Mouse (Mus musculus) testis, adult 2 months (tissue): ENCODE measurements at regions not wholly inside any gene's neighbourhood (a gene's known extent, or its start where the extent isn't known, plus 50 kb on each side); places are given as distances from the start of the nearest gene placed in this dataset.

ENCODE experiments used
- H3K27ac ChIP-seq: fragments of 200-500 bp; 2 replicates; pipeline ENCODE4 v1.5.1; 2012; ENCODE audit warnings: low read depth, low read length; ENCODE audit not compliant: control insufficient read depth, insufficient read depth
- H3K27me3 ChIP-seq: fragments of 200-500 bp; 2 replicates; pipeline ENCODE4 v1.6.1; 2012; ENCODE audit warnings: mild to moderate bottlenecking, low read length, moderate library complexity; ENCODE audit not compliant: control insufficient read depth, insufficient read depth
- H3K36me3 ChIP-seq: fragments of 200-500 bp; 2 replicates; pipeline ENCODE4 v1.6.1; 2012; ENCODE audit warnings: mild to moderate bottlenecking, low read length; ENCODE audit not compliant: control insufficient read depth, insufficient read depth
- H3K4me1 ChIP-seq: fragments of 200-500 bp; 2 replicates; pipeline ENCODE4 v1.6.1; 2012; ENCODE audit warnings: low read length; ENCODE audit not compliant: control insufficient read depth, insufficient read depth
- H3K4me3 ChIP-seq: fragments of 200-500 bp; 2 replicates; pipeline ENCODE4 v1.5.1; 2012; ENCODE audit warnings: low read depth, mild to moderate bottlenecking, low read length, moderate library complexity, mixed read lengths; ENCODE audit not compliant: control insufficient read depth
- CTCF ChIP-seq: fragments of 200-500 bp; IDR thresholded peaks from 2 replicates; pipeline ENCODE4 v1.5.1; 2012; ENCODE audit warnings: low read depth, mild to moderate bottlenecking, inconsistent platforms, low read length, moderate library complexity; ENCODE audit not compliant: control insufficient read depth, insufficient read depth, insufficient replicate concordance
- POLR2A ChIP-seq: fragments of 200-500 bp; IDR thresholded peaks from 2 replicates; pipeline ENCODE4 v1.6.1; 2012; ENCODE audit warnings: low read depth, mild to moderate bottlenecking, inconsistent platforms, low read length, moderate library complexity; ENCODE audit not compliant: control insufficient read depth

DNA sequence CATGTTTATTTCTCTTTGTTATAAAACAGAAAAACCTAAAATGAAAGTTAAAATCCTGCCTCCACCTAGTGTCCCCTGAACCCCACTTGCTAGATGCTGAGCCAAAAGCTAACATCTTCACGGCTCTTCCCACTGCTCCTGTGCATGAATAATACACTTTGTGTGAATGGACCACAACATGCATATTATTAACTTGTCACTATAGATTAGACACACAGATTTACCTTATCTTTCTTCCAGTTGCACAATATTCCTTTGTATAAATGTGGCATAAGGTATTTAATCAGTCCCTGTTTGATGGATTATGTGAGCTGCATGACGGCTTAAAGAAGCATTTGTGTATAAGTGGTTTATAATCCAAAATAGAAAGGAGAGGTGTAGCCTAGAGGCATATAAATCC, 248.1 kb downstream of the Tle4 start:
- TF ChIP-seq POLR2A (no peak), CTCF (no peak)
- Histone ChIP-seq H3K4me1 (no peaks in the 10 kb centered on the region), H3K4me3 (no peak overlapping the region), H3K27me3 (no peaks in the 10 kb centered on the region), H3K36me3 (no peaks in the 10 kb centered on the region), H3K27ac (no peak overlapping the region)

DNA sequence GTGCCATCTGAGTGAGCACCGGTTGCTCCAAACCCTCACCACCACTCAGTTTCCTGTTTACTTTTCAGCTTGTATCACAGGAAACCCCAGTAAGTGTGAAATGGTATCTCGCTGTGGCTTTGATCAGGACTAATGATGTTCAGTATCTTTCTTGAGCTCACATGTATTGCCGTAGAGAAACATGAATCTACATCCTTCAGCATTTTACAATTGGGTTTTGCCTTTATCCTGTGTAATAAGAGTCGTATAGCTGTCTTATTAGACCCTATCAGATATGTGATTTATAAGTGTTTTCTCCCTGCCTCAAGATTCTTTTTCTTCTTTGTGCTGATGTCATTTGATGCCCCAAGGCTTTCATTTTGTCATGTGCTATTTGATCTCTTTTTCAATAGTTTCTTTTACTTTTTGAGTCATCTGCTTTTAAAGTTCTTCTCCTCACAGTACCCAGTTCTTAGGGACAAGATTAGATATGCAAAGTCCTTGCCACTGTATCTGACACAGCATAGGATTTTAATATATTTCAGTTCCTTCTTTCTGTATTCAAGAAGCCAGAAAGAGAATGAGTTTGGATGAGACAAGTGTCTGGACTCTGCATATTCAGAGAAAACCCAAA, 246.0 kb downstream of the Tle4 start:
- no peaks in the 10 kb centered on the region for H3K4me1 ChIP-seq
- TF ChIP-seq CTCF: no peak
- TF ChIP-seq POLR2A: no peak
- no peak overlapping the region for H3K4me3 ChIP-seq
- H3K27me3 ChIP-seq: no peaks in the 10 kb centered on the region
- H3K27ac ChIP-seq: no peak overlapping the region
- H3K36me3 ChIP-seq: no peaks in the 10 kb centered on the region

- no peaks in the 10 kb centered on the region for H3K36me3 ChIP-seq
- no peak overlapping the region for H3K27ac ChIP-seq
- TF ChIP-seq CTCF: no peak
- no peak for TF ChIP-seq POLR2A
- no peaks in the 10 kb centered on the region for H3K4me1 ChIP-seq
- no peak overlapping the region for H3K4me3 ChIP-seq
- H3K27me3 ChIP-seq: no peaks in the 10 kb centered on the region
Measured at GRCm38 (mm10) chr19:14352551-14352950, 245.3 kb downstream of the Tle4 start.

DNA sequence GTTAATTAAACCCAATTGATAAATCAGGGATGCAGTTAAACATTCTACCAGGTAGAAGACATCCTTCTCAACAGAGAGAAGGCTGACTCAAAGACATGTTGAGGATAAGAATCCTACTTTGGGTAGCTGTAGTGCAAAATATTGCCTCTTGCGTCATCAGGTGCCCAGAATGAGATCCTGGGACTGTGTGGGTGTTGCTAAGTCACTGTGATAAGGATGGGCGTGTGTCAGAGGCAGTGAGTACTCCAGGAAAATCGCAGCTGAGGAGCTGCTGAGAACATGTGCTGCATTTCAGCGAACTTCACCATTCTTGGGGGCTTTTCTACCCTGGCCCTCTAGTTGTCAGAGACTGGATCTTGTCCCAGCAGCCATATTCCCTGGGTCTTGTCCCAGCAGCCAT, 244.7 kb downstream of the Tle4 start:
- H3K4me3 ChIP-seq: no peak overlapping the region
- no peaks in the 10 kb centered on the region for H3K4me1 ChIP-seq
- no peak overlapping the region for H3K27ac ChIP-seq
- no peaks in the 10 kb centered on the region for H3K27me3 ChIP-seq
- H3K36me3 ChIP-seq: no peaks in the 10 kb centered on the region
- TF ChIP-seq POLR2A (no peak), CTCF (no peak)

- Histone ChIP-seq H3K4me3 (no peak overlapping the region), H3K27me3 (no peaks in the 10 kb centered on the region), H3K36me3 (no peaks in the 10 kb centered on the region), H3K4me1 (no peaks in the 10 kb centered on the region), H3K27ac (no peak overlapping the region)
- no peak for TF ChIP-seq CTCF
- TF ChIP-seq POLR2A: no peak
Measured at GRCm38 (mm10) chr19:14355128-14355527, 242.7 kb downstream of the Tle4 start.

- Histone ChIP-seq H3K4me3 (no peak overlapping the region), H3K4me1 (no peaks in the 10 kb centered on the region), H3K27ac (no peak overlapping the region), H3K27me3 (no peaks in the 10 kb centered on the region), H3K36me3 (no peaks in the 10 kb centered on the region)
- no peak for TF ChIP-seq POLR2A
- no peak for TF ChIP-seq CTCF
Measured at GRCm38 (mm10) chr19:14355946-14356345, 241.9 kb downstream of the Tle4 start.

GRCm38 (mm10) chr19:14360611-14361010, 237.2 kb downstream of the Tle4 start:
- Histone ChIP-seq H3K4me1 (no peaks in the 10 kb centered on the region), H3K27me3 (no peaks in the 10 kb centered on the region), H3K36me3 (no peaks in the 10 kb centered on the region), H3K4me3 (no peak overlapping the region), H3K27ac (no peak overlapping the region)
- TF ChIP-seq CTCF (no peak), POLR2A (no peak)
